Comparison of ENCODE assay signal across 23 mouse cellular contexts in genomic region chr4:104500646-104501045, GRCm38 (mm10).
DNase-seq lines count a peak whose midpoint lies in the region; ATAC-seq and TF ChIP-seq lines count a peak whose summit lies in the region.
"Had no signal": no experiment of that assay in that cellular context is flagged by ENCODE, and none has a peak within 500 bp of the region (broad histone marks: within the 10 kb centered on the region; RNA-seq: fewer than 3 reads in every experiment).

No protein-coding gene starts in this region.

- TF ChIP-seq CTCF in liver, embryonic 14.5 days (IDR thresholded peaks at IDR 0.05; ENCODE audit: low read depth): no peak

- no peaks in the 10 kb centered on the region for H3K27me3 ChIP-seq in midbrain, embryonic 11.5 days (ENCODE audit: control insufficient read depth, insufficient read depth, low read length)
- no peaks in the 10 kb centered on the region for H3K27me3 ChIP-seq in midbrain, embryonic 13.5 days
- peaks cover 90% of the 10 kb centered on the region for H3K27me3 ChIP-seq in embryonic facial prominence, embryonic 10.5 days (replicated peaks; ENCODE audit: low read depth, poor library complexity, severe bottlenecking)
- no peaks in the 10 kb centered on the region for H3K27me3 ChIP-seq in liver, embryonic 14.5 days (ENCODE audit: control insufficient read depth, insufficient read depth, low read length)
- H3K27me3 ChIP-seq: forebrain, embryonic 15.5 days; hindbrain, embryonic 12.5 days; limb, embryonic 13.5 days; lung, embryonic 15.5 days; midbrain, embryonic 15.5 days; stomach, embryonic 15.5 days had no signal

- H3K4me3 ChIP-seq in midbrain, embryonic 11.5 days (ENCODE audit: low read depth, low read length): no peak overlapping the region
- H3K4me3 ChIP-seq in midbrain, embryonic 13.5 days (replicated peaks): no peak overlapping the region
- H3K4me3 ChIP-seq in embryonic facial prominence, embryonic 10.5 days: no peak overlapping the region
- H3K4me3 ChIP-seq in liver, embryonic 14.5 days (ENCODE audit: insufficient read depth in 1 of 2, low read depth in 2 of 2, low read length in 2 of 2): no peak overlapping the region
- H3K4me3 ChIP-seq: embryonic facial prominence, embryonic 13.5 days; forebrain, embryonic 15.5 days; hindbrain, embryonic 12.5 days; limb, embryonic 13.5 days; lung, embryonic 15.5 days; midbrain, embryonic 15.5 days; stomach, embryonic 15.5 days had no signal

- H3K9ac ChIP-seq in midbrain, embryonic 11.5 days (ENCODE audit: low read length): no peak overlapping the region
- no peak overlapping the region for H3K9ac ChIP-seq in midbrain, embryonic 13.5 days (replicated peaks)
- no peak overlapping the region for H3K9ac ChIP-seq in liver, embryonic 14.5 days (replicated peaks)
- H3K9ac ChIP-seq: embryonic facial prominence, embryonic 13.5 days; forebrain, embryonic 15.5 days; hindbrain, embryonic 12.5 days; limb, embryonic 13.5 days; lung, embryonic 15.5 days; midbrain, embryonic 15.5 days; stomach, embryonic 15.5 days had no signal

- no peak overlapping the region for H3K4me2 ChIP-seq in midbrain, embryonic 11.5 days
- H3K4me2 ChIP-seq in midbrain, embryonic 13.5 days (replicated peaks): no peak overlapping the region
- 0 out of 2 replicates have a peak overlapping the region, but pooled peaks have one; percentile 8 for H3K4me2 ChIP-seq in liver, embryonic 14.5 days (ENCODE audit: low read depth)
- H3K4me2 ChIP-seq: embryonic facial prominence, embryonic 13.5 days; forebrain, embryonic 15.5 days; heart, embryonic 11.5 days; hindbrain, embryonic 12.5 days; limb, embryonic 13.5 days; lung, embryonic 15.5 days; midbrain, embryonic 15.5 days; stomach, embryonic 15.5 days had no signal

- ATAC-seq in midbrain, embryonic 11.5 days (ENCODE audit: low FRiP score): no peak
- no peak for ATAC-seq in midbrain, embryonic 13.5 days
- no peak for ATAC-seq in liver, embryonic 14.5 days (ENCODE audit: insufficient read depth)
- ATAC-seq in megakaryocyte progenitor cell, adult 5-6 weeks (replicated peaks; ENCODE audit: poor library complexity): no peak
- ATAC-seq: inflammation-experienced regulatory T-cells, adult 6 months; midbrain, embryonic 15.5 days had no signal

- TF ChIP-seq EP300 in liver, embryonic 14.5 days (IDR thresholded peaks at IDR 0.05; ENCODE audit: low read depth): no peak

- peak; percentile 83 for DNase-seq in midbrain, embryonic 11.5 days (ENCODE audit: low spot score, missing footprints)
- DNase-seq in embryonic facial prominence, embryonic 10.5 days (ENCODE audit: low spot score): peak; percentile 49
- DNase-seq in liver, embryonic 14.5 days (ENCODE audit: low read depth in 3 of 3, low spot score in 3 of 3): peak; percentile 1 to 11 (median 2)
- no peak for DNase-seq in thymus, adult 18-20 months
- no peak for DNase-seq in lung, postnatal 4 days
- DNase-seq: adrenal gland, postnatal 10 days; cerebellum, postnatal 10 days; heart, postnatal 10 days; layer of hippocampus, postnatal 36 days; retina, postnatal 1 day; thymus, adult 2 months had no signal

- no peaks in the 10 kb centered on the region for H3K36me3 ChIP-seq in midbrain, embryonic 11.5 days (ENCODE audit: control insufficient read depth, insufficient read depth, low read length)
- no peaks in the 10 kb centered on the region for H3K36me3 ChIP-seq in midbrain, embryonic 13.5 days
- H3K36me3 ChIP-seq in embryonic facial prominence, embryonic 10.5 days (replicated peaks): no peaks in the 10 kb centered on the region
- H3K36me3 ChIP-seq in liver, embryonic 14.5 days (replicated peaks; ENCODE audit: control insufficient read depth, insufficient read depth, low read depth): no peaks in the 10 kb centered on the region
- H3K36me3 ChIP-seq: embryonic facial prominence, embryonic 13.5 days; forebrain, embryonic 15.5 days; hindbrain, embryonic 12.5 days; limb, embryonic 13.5 days; lung, embryonic 15.5 days; midbrain, embryonic 15.5 days; stomach, embryonic 15.5 days had no signal

- peaks cover 14% of the 10 kb centered on the region for H3K4me1 ChIP-seq in midbrain, embryonic 11.5 days (ENCODE audit: control insufficient read depth, insufficient read depth, low read length)
- peaks cover 53% of the 10 kb centered on the region for H3K4me1 ChIP-seq in midbrain, embryonic 13.5 days (replicated peaks)
- peaks cover 47% of the 10 kb centered on the region for H3K4me1 ChIP-seq in embryonic facial prominence, embryonic 10.5 days
- peaks cover 0 to 7% of the 10 kb centered on the region in 2 experiments; a peak in 2 of 4 replicates for H3K4me1 ChIP-seq in liver, embryonic 14.5 days (replicated peaks; ENCODE audit: control insufficient read depth in 2 of 2, insufficient read depth in 2 of 2, low read length in 1 of 2)
- H3K4me1 ChIP-seq: lung, embryonic 15.5 days; stomach, embryonic 15.5 days had no signal

- WGBS in midbrain, embryonic 11.5 days: 57% methylated on average over 4 of the region's 4 CpGs
- WGBS in midbrain, embryonic 13.5 days: 60% methylated on average over 4 of the region's 4 CpGs
- WGBS in embryonic facial prominence, embryonic 10.5 days: 25% methylated on average over 4 of the region's 4 CpGs
- 56% methylated on average over 4 of the region's 4 CpGs for WGBS in liver, embryonic 14.5 days (ENCODE audit: insufficient replicate concordance)

- H3K27ac ChIP-seq in midbrain, embryonic 11.5 days (ENCODE audit: low read depth, low read length): no peak overlapping the region
- no peak overlapping the region for H3K27ac ChIP-seq in midbrain, embryonic 13.5 days
- no peak overlapping the region for H3K27ac ChIP-seq in embryonic facial prominence, embryonic 10.5 days (replicated peaks)
- no peak overlapping the region for H3K27ac ChIP-seq in liver, embryonic 14.5 days
- H3K27ac ChIP-seq: embryonic facial prominence, embryonic 13.5 days; forebrain, embryonic 15.5 days; hindbrain, embryonic 12.5 days; limb, embryonic 13.5 days; lung, embryonic 15.5 days; macrophage; midbrain, embryonic 15.5 days; stomach, embryonic 15.5 days had no signal

- no peaks in the 10 kb centered on the region for H3K9me3 ChIP-seq in midbrain, embryonic 11.5 days (ENCODE audit: control insufficient read depth, low read length)
- H3K9me3 ChIP-seq in midbrain, embryonic 13.5 days: no peaks in the 10 kb centered on the region
- no peaks in the 10 kb centered on the region for H3K9me3 ChIP-seq in embryonic facial prominence, embryonic 10.5 days
- no peaks in the 10 kb centered on the region for H3K9me3 ChIP-seq in liver, embryonic 14.5 days (ENCODE audit: control insufficient read depth, low read length)
- H3K9me3 ChIP-seq: embryonic facial prominence, embryonic 13.5 days; forebrain, embryonic 15.5 days; hindbrain, embryonic 12.5 days; limb, embryonic 13.5 days; lung, embryonic 15.5 days; midbrain, embryonic 15.5 days; stomach, embryonic 15.5 days had no signal

Comparison
In these comparisons a context has a peak if more than half of its experiments do, and no peak if none do; other contexts are left out.
1. DNase-seq: peak in midbrain, embryonic 11.5 days (single experiment), embryonic facial prominence, embryonic 10.5 days (single experiment) and liver, embryonic 14.5 days (3 of 3); none in thymus, adult 18-20 months (0 of 2) and lung, postnatal 4 days (0 of 2).